Mouse (Mus musculus) heart, embryonic 14.5 days (tissue): ENCODE measurements around the gene Nectin2. TPM values are rescaled to one million over a fixed set of nuclear protein-coding genes. Genes with fewer than 3 reads are reported as not detected.
A peak's percentile ranks its signal among the peaks of the same experiment; 100 is the strongest.

ENCODE experiments used
- ATAC-seq: fragments of 200-750 bp; cut with Nextera tagmentation; 2 replicates; pipeline ENCODE4 v1.8.0; 2017; ENCODE audit warnings: low read depth, moderate TSS enrichment; ENCODE audit not compliant: insufficient number of reproducible peaks, insufficient read depth, low FRiP score
- H3K27ac ChIP-seq, 2 experiments: fragments of 200-500 bp in 1 of 2; fragments of 300-500 bp in 1 of 2; sonication (generic) in 1 of 2; replicated peaks in 1 of 2; 2 replicates each; pipeline ENCODE4 v1.5.1; 2012 to 2014; ENCODE audit warnings: low read depth in 2 of 2, low read length in 2 of 2, control low read depth in 1 of 2, mild to moderate bottlenecking in 1 of 2, mixed read lengths in 1 of 2; ENCODE audit not compliant: control insufficient read depth in 1 of 2, insufficient read depth in 1 of 2
- H3K27me3 ChIP-seq: fragments of 300-500 bp; sonication (generic); 2 replicates; pipeline ENCODE4 v1.6.1; 2014; ENCODE audit warnings: mild to moderate bottlenecking, low read length, control low read depth; ENCODE audit not compliant: control insufficient read depth, insufficient read depth
- H3K36me3 ChIP-seq: fragments of 300-500 bp; sonication (generic); 2 replicates; pipeline ENCODE4 v1.6.1; 2014; ENCODE audit warnings: mild to moderate bottlenecking, control low read depth, low read length, mixed read lengths; ENCODE audit not compliant: control insufficient read depth, insufficient read depth
- H3K4me1 ChIP-seq, 2 experiments: fragments of 200-500 bp in 1 of 2; fragments of 300-500 bp in 1 of 2; sonication (generic) in 1 of 2; 2 replicates each; pipeline ENCODE4 v1.6.1; 2012 to 2014; ENCODE audit warnings: low read length in 2 of 2, control low read depth in 1 of 2, mixed read lengths in 1 of 2; ENCODE audit not compliant: control insufficient read depth in 2 of 2, insufficient read depth in 2 of 2
- H3K4me2 ChIP-seq: fragments of 300-500 bp; sonication (generic); 2 replicates; pipeline ENCODE4 v1.6.1; 2014; ENCODE audit warnings: mild to moderate bottlenecking, low read length
- H3K4me3 ChIP-seq, 2 experiments: fragments of 200-500 bp in 1 of 2; fragments of 300-500 bp in 1 of 2; sonication (generic) in 1 of 2; 2 replicates each; pipeline ENCODE4 v1.5.1; 2012 to 2014; ENCODE audit warnings: low read length in 2 of 2, mild to moderate bottlenecking in 2 of 2, control low read depth in 1 of 2, low read depth in 1 of 2, moderate library complexity in 1 of 2; ENCODE audit not compliant: control insufficient read depth in 1 of 2, insufficient read depth in 1 of 2
- H3K9ac ChIP-seq: fragments of 300-500 bp; sonication (generic); 2 replicates; pipeline ENCODE4 v1.6.1; 2014; ENCODE audit warnings: mild to moderate bottlenecking, low read length
- H3K9me3 ChIP-seq: fragments of 300-500 bp; sonication (generic); 2 replicates; pipeline ENCODE4 v1.6.1; 2016; ENCODE audit warnings: low read length, control low read depth; ENCODE audit not compliant: control insufficient read depth
- WGBS: fragments of 180-500 bp; shearing (Covaris S2); extraction: QIAGEN DNeasy Blood & Tissue Kit; methylation state at CpG from one replicate; pipeline ENCODE4 v1.1.7; 2014; 5-methylcytosine and 5-hydroxymethylcytosine counted together
- polyA plus RNA-seq: library from polyadenylated mRNA; unstranded; fragments of >200 nt; fragmentation: Nextera tagmentation; extraction: Ambion mirVana; gene quantifications from 2 replicates; pipeline ENCODE4 v1.2.1, GENCODE M21; 2014

Nectin2 gene
- polyA plus RNA-seq, 1 experiment from 2014 or later: 68.4 TPM

DNA sequence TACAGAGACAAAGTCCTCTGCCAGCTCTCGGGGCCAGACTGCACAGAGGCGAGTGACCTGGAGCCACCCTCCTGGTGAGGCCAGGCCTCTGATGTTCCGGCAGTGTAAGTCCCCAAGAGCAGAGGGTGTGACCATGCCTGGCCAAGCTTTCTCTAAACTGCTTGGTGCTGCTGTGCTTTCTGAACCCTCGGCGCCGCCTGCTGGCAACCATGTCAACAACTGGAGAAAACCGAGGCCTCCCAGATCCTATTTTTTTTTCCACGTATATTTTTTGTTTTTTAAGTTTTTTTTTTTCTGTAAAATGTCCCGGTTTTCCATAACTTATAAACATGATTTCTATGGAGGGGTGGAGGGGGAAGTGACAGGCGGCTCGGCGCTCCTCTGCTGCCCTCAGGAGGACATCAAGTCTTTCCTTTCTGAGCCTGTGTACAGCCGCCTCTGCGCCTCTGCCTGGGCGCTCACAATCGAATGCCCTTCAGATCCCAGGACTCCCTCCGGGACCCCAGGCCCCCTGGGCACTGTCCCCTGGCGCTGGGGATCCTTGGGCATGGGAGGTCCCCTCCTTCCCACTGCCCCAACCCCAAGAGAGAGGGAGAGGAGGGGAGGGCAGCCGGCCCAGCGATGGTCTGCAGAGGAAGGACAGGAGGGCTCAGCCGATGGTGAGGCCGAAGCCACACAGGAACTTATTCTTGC, 49.1 kb downstream of the Nectin2 start:
- 23% methylated on average over 22 of the region's 22 CpGs for WGBS
- no peaks in the 10 kb centered on the region for H3K27me3 ChIP-seq
- H3K36me3 ChIP-seq: peaks cover 46% of the 10 kb centered on the region
- H3K9me3 ChIP-seq: no peaks in the 10 kb centered on the region
- peak overlapping the region; percentile 47 to 73; a peak in 3 of 4 replicates for H3K27ac ChIP-seq
- H3K4me1 ChIP-seq: peaks cover 19 to 33% of the 10 kb centered on the region in 2 experiments
- no peak overlapping the region for H3K4me3 ChIP-seq
- 0 out of 2 replicates have a peak, but pooled peaks have one; percentile 46 for ATAC-seq
- 0 out of 2 replicates have a peak overlapping the region, but pooled peaks have one; percentile 17 for H3K4me2 ChIP-seq
- H3K9ac ChIP-seq: peak overlapping the region; percentile 21; the same call in 1 of the 2 replicates

DNA sequence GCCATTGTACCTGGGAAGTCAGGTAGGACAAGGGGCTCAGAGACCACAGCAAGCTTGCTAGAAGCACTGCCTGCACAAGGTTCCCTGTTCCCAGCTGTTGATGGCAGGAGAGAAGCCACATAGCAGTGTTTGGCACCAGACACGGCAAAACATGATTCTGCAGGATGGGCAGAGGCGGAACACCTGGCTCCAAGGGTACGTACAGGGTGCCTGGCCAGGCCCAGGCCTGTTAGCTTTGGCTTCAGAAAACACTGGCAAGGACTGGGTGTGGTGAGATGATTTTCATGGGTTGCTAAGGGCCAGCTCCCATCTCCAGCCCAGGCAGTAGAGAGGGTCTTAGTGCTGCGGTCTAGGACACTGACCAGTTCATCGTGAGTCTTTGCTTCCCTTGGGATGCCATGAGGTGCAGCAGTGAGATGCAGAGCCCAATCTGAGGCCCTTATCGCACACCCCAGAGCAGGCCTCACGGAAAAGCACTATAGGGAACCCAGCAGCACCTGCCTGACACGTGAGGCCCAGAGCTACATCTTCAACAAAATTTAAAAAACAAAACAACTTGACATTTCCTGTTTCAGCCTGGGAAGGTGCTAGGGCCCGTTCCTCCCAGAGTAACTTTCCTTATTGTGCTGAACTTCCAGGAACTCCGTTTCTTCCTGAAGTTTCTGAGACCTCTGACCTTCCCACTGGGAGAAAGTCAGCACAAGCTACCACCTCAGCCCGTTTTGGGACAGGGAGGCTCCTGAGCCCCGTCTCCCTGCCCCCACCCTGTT, 49.8 kb downstream of the Nectin2 start:
- H3K4me2 ChIP-seq: 0 out of 2 replicates have a peak overlapping the region, but pooled peaks have one; percentile 17
- peak overlapping the region; percentile 21; the same call in 1 of the 2 replicates for H3K9ac ChIP-seq
- no peaks in the 10 kb centered on the region for H3K27me3 ChIP-seq
- peak overlapping the region; percentile 47 to 73; a peak in 3 of 4 replicates for H3K27ac ChIP-seq
- H3K36me3 ChIP-seq: peaks cover 44% of the 10 kb centered on the region
- H3K4me1 ChIP-seq: peaks cover 19 to 33% of the 10 kb centered on the region in 2 experiments
- ATAC-seq: no peak
- H3K9me3 ChIP-seq: no peaks in the 10 kb centered on the region
- 57% methylated on average over 12 of the region's 12 CpGs for WGBS
- no peak overlapping the region for H3K4me3 ChIP-seq

DNA sequence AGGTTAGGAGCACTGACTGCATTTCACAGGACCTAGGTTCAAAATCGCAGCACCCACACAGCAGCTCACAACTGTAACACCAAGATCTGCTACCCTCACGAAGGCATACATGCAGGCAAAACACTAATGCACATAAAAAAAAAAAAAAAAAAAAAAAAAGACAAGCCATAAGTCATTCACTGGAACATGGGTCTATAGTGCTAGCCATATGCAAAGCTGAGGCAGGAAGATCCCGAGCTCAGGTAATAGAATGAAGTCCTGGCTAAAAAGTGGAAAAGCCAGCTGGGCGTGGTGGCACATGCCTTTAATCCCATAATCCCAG, 50.5 kb downstream of the Nectin2 start:
- 75% methylated on average over 4 of the region's 4 CpGs for WGBS
- Histone ChIP-seq H3K27ac (peak overlapping the region in 1 of 2 experiments; percentile 41; a peak in 1 of 4 replicates), H3K4me2 (peak overlapping the region; percentile 79; the same call in 1 of the 2 replicates)

DNA sequence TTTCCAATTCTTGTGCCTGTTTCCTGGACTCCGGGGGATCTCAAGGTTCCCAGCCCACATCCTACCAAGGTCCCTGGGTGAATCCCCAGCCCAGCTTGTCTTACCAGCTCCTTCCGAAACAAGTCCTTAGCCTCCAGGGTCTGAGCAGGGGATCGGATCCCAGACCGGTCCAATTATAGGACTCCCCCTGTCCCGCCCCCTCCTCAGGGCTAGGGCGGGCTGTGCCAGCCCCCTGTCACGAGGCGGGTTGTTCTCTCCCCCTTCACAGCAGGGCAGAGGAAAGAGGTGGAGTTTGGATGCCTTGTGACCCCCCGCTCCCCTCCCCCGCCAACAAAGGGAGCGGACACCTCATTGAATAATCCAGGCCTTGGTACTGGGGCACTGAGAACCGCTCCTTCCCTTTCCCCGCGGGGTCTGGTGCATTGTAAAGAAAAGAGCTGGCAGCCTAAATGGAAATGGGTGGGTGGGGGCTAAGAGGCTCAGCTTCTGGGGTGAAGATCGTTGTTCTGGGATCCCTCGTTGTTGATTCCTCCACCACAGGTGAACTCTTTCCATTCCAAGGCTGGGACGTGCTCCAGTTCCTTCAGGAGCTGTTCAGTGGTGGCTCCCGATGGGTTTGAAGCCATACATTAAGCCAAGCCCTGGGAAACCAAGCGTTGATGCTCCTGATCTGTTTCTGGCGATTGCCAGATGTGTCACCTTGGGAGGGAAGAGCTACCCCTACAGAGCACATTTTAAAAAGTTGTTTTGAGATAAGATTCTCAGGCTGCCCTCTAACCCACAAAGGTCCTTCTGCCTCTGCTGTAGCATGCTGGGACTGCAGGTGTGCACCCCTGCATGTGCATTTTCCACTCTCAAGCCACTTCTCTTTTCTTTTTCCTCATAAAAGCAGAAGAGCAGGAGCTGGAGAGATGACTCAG, 51.1 kb downstream of the Nectin2 start, which contains the start of gene Apoe:
Apoe (minus strand) TSS at position 282 of the 920 bp plus-strand sequence.
- Histone ChIP-seq H3K9me3 (no peaks in the 10 kb centered on the region), H3K4me1 (peaks cover 30 to 45% of the 10 kb centered on the region in 2 experiments), H3K27me3 (no peaks in the 10 kb centered on the region), H3K4me2 (peak within 1 kb of the TSS; percentile 79), H3K9ac (peak within 1 kb of the TSS; percentile 74), H3K4me3 (peak within 1 kb of the TSS; percentile 43 to 48), H3K36me3 (peaks cover 32% of the 10 kb centered on the region), H3K27ac (peak within 1 kb of the TSS; percentile 32 to 41)
- peak; percentile 55 for ATAC-seq
- 1% methylated on average over 19 of the region's 20 CpGs for whole genome bisulfite sequencing

More for the DNA sequence above, 50.5 kb downstream of the Nectin2 start:
- H3K27me3 ChIP-seq: no peaks in the 10 kb centered on the region
- H3K4me1 ChIP-seq: peaks cover 24 to 39% of the 10 kb centered on the region in 2 experiments
- no peak for ATAC-seq
- H3K36me3 ChIP-seq: peaks cover 37% of the 10 kb centered on the region
- H3K9me3 ChIP-seq: no peaks in the 10 kb centered on the region
- peak overlapping the region; percentile 74; the same call in 1 of the 2 replicates for H3K9ac ChIP-seq
- H3K4me3 ChIP-seq: no peak overlapping the region

DNA sequence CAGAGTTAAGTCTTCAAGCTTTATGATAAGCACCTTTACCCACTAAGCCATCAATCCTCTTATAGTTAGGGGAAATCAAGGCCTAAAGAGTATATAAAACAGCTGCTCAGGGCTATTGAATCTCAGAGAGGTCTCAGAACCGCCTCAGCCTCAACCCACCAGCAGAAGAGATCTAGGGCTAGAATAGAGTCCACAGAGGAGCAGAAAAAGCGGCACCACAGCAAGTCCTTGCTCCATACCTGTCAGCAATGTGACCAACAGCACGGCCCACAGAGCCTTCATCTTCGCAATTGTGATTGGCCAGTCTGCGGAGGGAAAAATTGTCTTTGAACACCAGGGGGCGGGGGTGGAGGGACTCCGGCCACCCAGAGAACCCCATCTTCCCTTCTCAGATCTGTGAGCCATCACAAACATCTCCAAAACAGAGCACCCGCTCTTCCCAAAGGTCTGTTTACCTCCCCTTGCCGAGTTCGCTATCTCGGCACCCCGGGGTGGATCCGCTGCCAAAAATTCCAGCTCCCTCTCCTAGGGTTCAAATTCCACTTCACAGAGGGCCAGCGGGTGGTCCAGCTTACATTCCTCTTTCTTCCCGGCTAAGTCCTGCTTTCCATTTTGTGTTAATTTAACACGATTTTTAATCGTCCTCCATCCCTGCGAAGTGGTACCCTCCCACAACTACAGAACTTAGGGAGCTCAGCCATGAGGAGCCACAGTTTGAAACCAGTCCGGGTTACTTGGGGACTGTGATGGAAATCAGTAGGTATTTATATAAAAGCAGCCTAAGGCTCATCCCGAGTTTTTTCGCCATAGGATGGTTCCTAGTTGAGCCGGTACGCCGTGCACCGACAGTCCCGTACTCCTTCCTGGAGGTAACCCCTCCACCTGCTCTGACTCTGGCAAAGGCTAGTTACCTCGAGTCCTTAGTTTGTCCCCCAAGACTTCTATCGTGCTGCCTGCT, 52.1 kb downstream of the Nectin2 start:
- Histone ChIP-seq H3K27me3 (no peaks in the 10 kb centered on the region), H3K36me3 (peaks cover 26% of the 10 kb centered on the region), H3K4me1 (peaks cover 37 to 50% of the 10 kb centered on the region in 2 experiments), H3K4me2 (peak overlapping the region; percentile 79), H3K9ac (peak overlapping the region; percentile 74), H3K9me3 (no peaks in the 10 kb centered on the region), H3K4me3 (peak overlapping the region; percentile 43 to 48), H3K27ac (peak overlapping the region; percentile 9 to 41)
- ATAC-seq: no peak
- WGBS: 1% methylated on average over 28 of the region's 28 CpGs

DNA sequence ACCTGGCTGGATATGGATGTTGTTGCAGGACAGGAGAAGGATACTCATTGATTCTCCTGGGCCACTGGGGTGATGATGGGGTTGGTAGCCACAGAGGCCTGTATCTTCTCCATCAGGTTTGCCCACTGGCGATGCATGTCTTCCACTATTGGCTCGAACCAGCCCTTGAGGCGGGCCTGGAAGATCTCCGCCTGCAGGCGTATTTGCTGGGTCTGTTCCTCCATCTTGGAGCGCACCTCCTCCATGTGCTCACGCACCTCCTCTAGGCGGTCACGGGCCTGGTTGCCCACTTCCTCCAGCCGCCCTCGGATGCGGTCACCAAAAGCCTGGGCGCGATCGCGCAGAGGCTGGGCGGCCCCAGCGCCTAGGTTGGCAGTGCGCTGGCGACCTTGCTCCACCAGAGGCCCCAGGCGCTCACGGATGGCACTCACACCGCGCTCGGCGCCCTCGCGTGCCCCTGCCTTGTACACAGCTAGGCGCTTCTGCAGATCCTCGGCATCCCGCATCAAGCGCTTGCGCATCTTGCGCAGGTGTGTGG, 53.9 kb downstream of the Nectin2 start:
- H3K9me3 ChIP-seq: no peaks in the 10 kb centered on the region
- peaks cover 47 to 53% of the 10 kb centered on the region in 2 experiments for H3K4me1 ChIP-seq
- WGBS: 92% methylated on average over 34 of the region's 34 CpGs
- no peak for ATAC-seq
- no peak overlapping the region; the same call in 1 of the 2 replicates for H3K4me2 ChIP-seq
- H3K4me3 ChIP-seq: no peak overlapping the region
- H3K27ac ChIP-seq: 0 out of 4 replicates have a peak overlapping the region, but pooled peaks of 1 of the 2 experiments have one; percentile 21
- H3K36me3 ChIP-seq: peaks cover 9% of the 10 kb centered on the region
- no peak overlapping the region for H3K9ac ChIP-seq
- no peaks in the 10 kb centered on the region for H3K27me3 ChIP-seq
